Mouse (Mus musculus): ENCODE results near the gene Arpc3. TPM values are rescaled to one million over a fixed set of nuclear protein-coding genes. Genes with fewer than 3 reads are reported as not detected.

Gene Arpc3
- 114 and 128 TPM in 2 replicates for polyA plus RNA-seq (2016; fragmentation: Nextera tagmentation; extraction: Ambion mirVana)

DNA sequence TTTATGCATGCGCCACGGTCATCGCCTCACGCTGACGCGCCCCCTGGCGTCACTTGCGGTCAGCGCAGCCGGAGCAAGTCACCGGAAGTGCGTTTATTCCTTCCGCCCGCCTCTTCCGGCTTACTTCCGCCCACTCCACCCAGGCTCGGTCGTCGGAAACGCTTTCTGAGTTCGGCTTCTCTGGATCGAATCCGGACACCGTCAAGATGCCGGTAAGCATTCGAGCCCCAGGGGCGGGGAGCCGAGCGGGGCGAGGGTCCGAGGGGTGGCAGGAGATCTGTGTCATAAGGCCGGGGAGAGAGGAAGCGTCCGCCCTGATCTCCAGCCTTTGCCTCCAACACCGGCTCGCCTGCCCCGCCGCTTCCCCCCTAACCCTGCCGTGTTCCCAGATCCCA, at the start of gene Arpc3:
Gene Arpc3, plus strand, starts transcription at position 93 of the 395 bp plus-strand sequence.
- no peaks in the 10 kb centered on the region for H3K27me3 ChIP-seq (replicated peaks)
- H3K4me3 ChIP-seq, result peak within 1 kb of the TSS; percentile 78
- under 1% methylated on average over 39 of the region's 39 CpGs for WGBS
- H3K9me3 ChIP-seq, result no peaks in the 10 kb centered on the region
- peaks cover 13% of the 10 kb centered on the region for H3K4me1 ChIP-seq
- H3K27ac ChIP-seq, result no peak within 1 kb of the TSS
- H3K9ac ChIP-seq, result peak within 1 kb of the TSS; percentile 77
- ATAC-seq (ENCODE audit: low FRiP score, low read depth), result peak; percentile 68; the same call in 1 of the 2 replicates
- H3K36me3 ChIP-seq, result peaks cover 13% of the 10 kb centered on the region
- H3K4me2 ChIP-seq (replicated peaks), result peak within 1 kb of the TSS; percentile 91

DNA sequence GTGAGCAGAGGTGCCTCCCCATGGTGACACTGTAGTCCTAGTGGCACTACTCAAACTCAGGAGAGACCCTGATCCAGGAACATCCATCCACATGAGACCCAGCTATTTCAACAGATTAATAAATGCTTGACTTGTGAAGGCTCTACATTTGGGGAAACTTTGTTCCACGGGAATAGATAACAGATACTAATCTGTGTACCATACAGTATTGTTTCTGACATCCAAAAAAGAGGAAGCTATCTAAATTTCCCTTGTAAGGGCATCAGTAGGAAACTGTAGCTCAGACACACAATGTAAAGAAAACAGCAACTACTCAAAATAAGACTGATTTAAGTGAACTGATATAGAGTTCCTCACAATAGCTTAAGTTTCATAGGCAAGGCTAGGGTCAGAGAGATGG, 48.8 kb upstream of the Arpc3 start:
- WGBS, result 77% methylated on average over 1 of the region's 1 CpGs
- Histone ChIP-seq H3K27me3 (replicated peaks) (no peaks in the 10 kb centered on the region), H3K9ac (no peak overlapping the region), H3K9me3 (0 out of 2 replicates have a peak, but pooled peaks cover 2% of the 10 kb centered on the region), H3K36me3 (no peaks in the 10 kb centered on the region), H3K4me1 (no peaks in the 10 kb centered on the region), H3K27ac (no peak overlapping the region), H3K4me2 (replicated peaks) (no peak overlapping the region), H3K4me3 (no peak overlapping the region)
- ATAC-seq (ENCODE audit: low FRiP score, low read depth), result no peak

- no peak overlapping the region for H3K4me2 ChIP-seq (replicated peaks)
- no peaks in the 10 kb centered on the region for H3K36me3 ChIP-seq
- no peak overlapping the region for H3K27ac ChIP-seq
- WGBS, result 57% methylated on average over 7 of the region's 7 CpGs
- no peak overlapping the region for H3K4me3 ChIP-seq
- H3K9me3 ChIP-seq, result 0 out of 2 replicates have a peak, but pooled peaks cover 2% of the 10 kb centered on the region
- H3K9ac ChIP-seq, result no peak overlapping the region
- H3K4me1 ChIP-seq, result no peaks in the 10 kb centered on the region
- no peaks in the 10 kb centered on the region for H3K27me3 ChIP-seq (replicated peaks)
- ATAC-seq (ENCODE audit: low FRiP score, low read depth), result no peak
These were observed 47.9 kb upstream of the Arpc3 start for GRCm38 (mm10) chr5:122343768-122344167.

- H3K4me1 ChIP-seq, result no peaks in the 10 kb centered on the region
- no peaks in the 10 kb centered on the region for H3K36me3 ChIP-seq
- WGBS, result 12% methylated on average over 5 of the region's 5 CpGs
- 0 out of 2 replicates have a peak, but pooled peaks cover 2% of the 10 kb centered on the region for H3K9me3 ChIP-seq
- no peak overlapping the region for H3K9ac ChIP-seq
- H3K4me3 ChIP-seq, result no peak overlapping the region
- ATAC-seq (ENCODE audit: low FRiP score, low read depth), result no peak
- no peak overlapping the region for H3K4me2 ChIP-seq (replicated peaks)
- H3K27ac ChIP-seq, result no peak overlapping the region
- H3K27me3 ChIP-seq (replicated peaks), result no peaks in the 10 kb centered on the region
These were observed 47.4 kb upstream of the Arpc3 start for GRCm38 (mm10) chr5:122344260-122344659.

GRCm38 (mm10) chr5:122345777-122346176, 45.9 kb upstream of the Arpc3 start:
- Histone ChIP-seq H3K4me1 (no peaks in the 10 kb centered on the region), H3K27me3 (replicated peaks) (no peaks in the 10 kb centered on the region), H3K9ac (no peak overlapping the region), H3K4me3 (no peak overlapping the region), H3K4me2 (replicated peaks) (no peak overlapping the region), H3K36me3 (no peaks in the 10 kb centered on the region), H3K27ac (no peak overlapping the region), H3K9me3 (0 out of 2 replicates have a peak, but pooled peaks cover 2% of the 10 kb centered on the region)
- WGBS, result 76% methylated on average over 4 of the region's 4 CpGs
- ATAC-seq (ENCODE audit: low FRiP score, low read depth), result no peak

GRCm38 (mm10) chr5:122353807-122354491, 37.7 kb upstream of the Arpc3 start, which contains the start of the genes Rad9b and Vps29:
Gene Rad9b, minus strand, starts transcription at chr5:122354233.
Gene Vps29, plus strand, starts transcription at chr5:122354369.
- ATAC-seq (ENCODE audit: low FRiP score, low read depth), result peak; percentile 91
- Histone ChIP-seq H3K9me3 (no peaks in the 10 kb centered on the region), H3K36me3 (peaks cover 2% of the 10 kb centered on the region), H3K4me2 (replicated peaks) (peak within 1 kb of the TSS; percentile 86), H3K27ac (peak within 1 kb of the TSS; percentile 64; the same call in 1 of the 2 replicates), H3K4me3 (peak within 1 kb of the TSS; percentile 92), H3K27me3 (replicated peaks) (no peaks in the 10 kb centered on the region), H3K4me1 (peaks cover 8% of the 10 kb centered on the region; the same call in 1 of the 2 replicates), H3K9ac (peak within 1 kb of the TSS; percentile 89)
- WGBS, result under 1% methylated on average over 51 of the region's 51 CpGs

DNA sequence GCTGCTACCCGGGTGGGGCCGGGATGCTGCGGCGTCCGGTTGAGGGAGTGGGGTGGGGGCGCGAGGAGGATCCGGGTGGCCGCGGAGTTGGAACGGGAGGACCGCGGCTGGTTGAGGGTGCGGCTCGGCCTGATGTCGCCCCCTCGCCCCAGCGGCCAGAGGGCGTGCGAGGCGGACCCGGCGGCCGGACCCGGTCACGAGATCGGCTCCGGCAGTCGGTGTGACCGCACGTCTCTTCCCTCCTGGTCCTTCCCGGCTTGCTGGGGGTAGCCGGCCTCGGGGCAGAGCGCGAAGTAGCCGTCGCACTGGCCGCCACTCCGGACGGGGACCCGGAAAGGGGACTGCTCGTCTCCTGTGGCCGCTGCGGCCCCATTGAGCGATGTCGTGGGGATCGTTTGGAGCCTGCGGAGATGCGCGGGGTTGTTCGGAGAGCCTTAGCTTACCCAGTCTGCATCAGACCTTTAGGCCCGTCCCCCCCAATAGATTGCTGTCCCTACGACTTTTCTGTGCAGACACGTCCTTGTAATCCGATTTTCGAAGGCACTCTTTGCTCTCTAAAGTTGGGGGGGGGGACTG, 37.1 kb upstream of the Arpc3 start:
- H3K4me2 ChIP-seq (replicated peaks), result peak overlapping the region; percentile 86
- peak overlapping the region; percentile 92 for H3K4me3 ChIP-seq
- ATAC-seq (ENCODE audit: low FRiP score, low read depth), result peak; percentile 78; the same call in 1 of the 2 replicates
- no peaks in the 10 kb centered on the region for H3K9me3 ChIP-seq
- peaks cover 8% of the 10 kb centered on the region; the same call in 1 of the 2 replicates for H3K4me1 ChIP-seq
- H3K9ac ChIP-seq, result peak overlapping the region; percentile 89
- peaks cover 5% of the 10 kb centered on the region for H3K36me3 ChIP-seq
- H3K27ac ChIP-seq, result peak overlapping the region; percentile 64; the same call in 1 of the 2 replicates
- WGBS, result 0% methylated on average over 54 of the region's 57 CpGs
- no peaks in the 10 kb centered on the region for H3K27me3 ChIP-seq (replicated peaks)

DNA sequence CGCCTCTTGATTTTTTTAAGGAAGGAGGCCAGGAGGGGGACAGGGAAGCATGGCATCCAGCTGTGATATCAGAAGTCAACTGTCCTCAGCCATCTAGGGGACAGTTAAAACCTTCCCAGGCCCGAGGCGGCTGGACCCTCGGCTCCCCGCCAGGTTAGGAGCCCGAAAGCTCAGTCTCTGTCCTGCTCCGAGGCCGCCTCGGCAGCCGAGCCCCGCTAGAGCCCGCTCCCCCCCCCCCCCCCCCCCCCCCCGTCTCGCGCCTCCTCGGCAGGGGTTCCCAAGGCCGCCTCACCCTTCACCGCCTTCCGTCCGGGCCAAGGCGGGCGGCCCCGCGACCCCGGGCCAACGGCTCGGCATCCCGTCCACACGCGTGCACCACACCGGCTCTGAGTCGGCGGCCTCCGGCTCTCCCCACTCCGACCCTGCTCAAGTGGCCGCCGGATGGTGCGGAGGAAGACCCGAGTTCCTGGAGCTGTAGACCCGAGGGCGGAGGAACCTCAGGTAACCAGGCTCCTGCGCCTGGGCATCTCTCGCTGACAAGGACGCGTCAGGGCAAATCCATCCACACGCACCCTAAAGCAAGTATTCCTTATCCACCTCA, 20.0 kb upstream of the Arpc3 start, which contains the start of gene Gpn3:
Gene Gpn3, plus strand, starts transcription at position 286 of the 601 bp plus-strand sequence.
- H3K4me1 ChIP-seq, result peaks cover 17% of the 10 kb centered on the region; the same call in 1 of the 2 replicates
- WGBS, result under 1% methylated on average over 29 of the region's 46 CpGs
- peak within 1 kb of the TSS; percentile 76 for H3K4me2 ChIP-seq (replicated peaks)
- ATAC-seq (ENCODE audit: low FRiP score, low read depth), result peak; percentile 88
- H3K27ac ChIP-seq, result peak within 1 kb of the TSS; percentile 92
- H3K27me3 ChIP-seq (replicated peaks), result no peaks in the 10 kb centered on the region
- peaks cover 37% of the 10 kb centered on the region for H3K36me3 ChIP-seq
- no peaks in the 10 kb centered on the region for H3K9me3 ChIP-seq
- peak within 1 kb of the TSS; percentile 79 for H3K4me3 ChIP-seq
- H3K9ac ChIP-seq, result peak within 1 kb of the TSS; percentile 89

- Histone ChIP-seq H3K36me3 (peaks cover 36% of the 10 kb centered on the region), H3K4me2 (replicated peaks) (peak within 1 kb of the TSS; percentile 76), H3K9ac (peak within 1 kb of the TSS; percentile 89), H3K27me3 (replicated peaks) (no peaks in the 10 kb centered on the region), H3K4me3 (peak within 1 kb of the TSS; percentile 79), H3K27ac (peak within 1 kb of the TSS; percentile 92), H3K4me1 (peaks cover 17% of the 10 kb centered on the region; the same call in 1 of the 2 replicates), H3K9me3 (no peaks in the 10 kb centered on the region)
- WGBS, result 0% methylated on average over 53 of the region's 53 CpGs
- ATAC-seq (ENCODE audit: low FRiP score, low read depth), result peak; percentile 93
These were observed 19.4 kb upstream of the Arpc3 start, which contains the start of gene Fam216a for GRCm38 (mm10) chr5:122372192-122372769. Gene Fam216a, minus strand, starts transcription at chr5:122372364.

GRCm38 (mm10) chr5:122372878-122373277, 18.8 kb upstream of the Arpc3 start:
- H3K4me3 ChIP-seq, result peak overlapping the region; percentile 79
- no peaks in the 10 kb centered on the region for H3K9me3 ChIP-seq
- peak overlapping the region; percentile 76 for H3K4me2 ChIP-seq (replicated peaks)
- H3K9ac ChIP-seq, result peak overlapping the region; percentile 67
- peaks cover 17% of the 10 kb centered on the region; the same call in 1 of the 2 replicates for H3K4me1 ChIP-seq
- H3K27me3 ChIP-seq (replicated peaks), result no peaks in the 10 kb centered on the region
- H3K36me3 ChIP-seq, result peaks cover 30% of the 10 kb centered on the region
- WGBS, result 6% methylated on average over 5 of the region's 5 CpGs
- 0 out of 2 replicates have a peak overlapping the region, but pooled peaks have one; percentile 50 for H3K27ac ChIP-seq
- ATAC-seq (ENCODE audit: low FRiP score, low read depth), result no peak

- Histone ChIP-seq H3K27me3 (replicated peaks) (no peaks in the 10 kb centered on the region), H3K4me2 (replicated peaks) (no peak overlapping the region), H3K27ac (no peak overlapping the region), H3K9ac (no peak overlapping the region), H3K36me3 (peaks cover 47% of the 10 kb centered on the region), H3K4me1 (peaks cover 12% of the 10 kb centered on the region; the same call in 1 of the 2 replicates), H3K4me3 (no peak overlapping the region), H3K9me3 (no peaks in the 10 kb centered on the region)
- 86% methylated on average over 4 of the region's 4 CpGs for WGBS
- ATAC-seq (ENCODE audit: low FRiP score, low read depth), result no peak
These were observed 14.4 kb upstream of the Arpc3 start for GRCm38 (mm10) chr5:122377101-122377833.
